Mouse (Mus musculus) gastrocnemius, postnatal 36 days (tissue): ENCODE results near the gene Krtap4-7. TPM values are rescaled to one million over a fixed set of nuclear protein-coding genes. Genes with fewer than 3 reads are reported as not detected.
"Not testable (repeated sequence)": the region's sequence is repeated elsewhere in the genome, so short reads cannot be mapped to it uniquely, and the experiment has no call there.

Source experiments
- DNase-seq, 2 experiments: peaks; one replicate each; pipeline ENCODE4 v3.0.0; 2022
- intact Hi-C: fragments of 180-260 bp; cut with DNase I; formaldehyde crosslinking; loops from one replicate; pipeline ENCODE4 v1.15.1; 2025
- total RNA-seq, 2 experiments: library from RNA; stranded (reverse); gene quantifications; 2 replicates each; pipeline ENCODE4 v1.2.3; 2021

Krtap4-7 gene
- total RNA-seq, 2 experiments from 2014 or later, result not detected

- no peak for DNase-seq
- intact Hi-C loops, result no loop called here
Measured at GRCm38 (mm10) chr11:99609126-99609525, 34.8 kb downstream of the Krtap4-7 start.

DNA sequence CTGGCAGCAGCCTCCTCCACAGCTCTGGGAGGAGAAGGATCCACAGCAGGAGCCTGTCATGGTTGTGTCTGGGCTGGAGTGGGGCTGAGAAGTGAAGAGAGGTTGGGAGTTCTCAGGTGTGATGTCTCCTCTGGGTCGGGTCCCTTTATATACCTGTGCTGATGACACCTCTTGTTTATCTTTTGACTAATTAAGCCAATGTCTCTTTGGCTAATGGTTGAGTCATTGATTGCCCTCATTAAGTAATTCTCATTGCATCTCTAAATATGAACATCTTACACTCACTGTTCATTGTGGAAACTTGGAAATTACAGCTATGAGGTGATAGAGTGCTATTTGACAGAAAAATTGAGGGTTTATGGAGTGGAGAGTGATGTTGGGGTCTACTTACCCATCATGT lies 40.7 kb downstream of the Krtap4-7 start, which contains the start of gene Gm11938:
Gene Gm11938 (minus strand): TSS at position 101 of the 400 bp plus-strand sequence.
- DNase-seq, intact Hi-C loops: not testable (repeated sequence)

- DNase-seq, intact Hi-C loops: not testable (repeated sequence)
Measured at GRCm38 (mm10) chr11:99597742-99598141, 46.1 kb downstream of the Krtap4-7 start, which contains the start of gene Krtap9-3. Gene Krtap9-3 (minus strand): TSS chr11:99598105.

Other genes starting within 250 kb of the Krtap4-7 start
- gene Krt12, start 221.8 kb downstream of the Krtap4-7 start, total RNA-seq, result not detected
- gene Krt20, start 205.9 kb downstream of the Krtap4-7 start, total RNA-seq, result under 1 TPM in 1 of 2 experiments, not detected in 1; 0.17 TPM
- gene Krt23, start 151.0 kb downstream of the Krtap4-7 start, total RNA-seq, result not detected
- not detected for gene Krt39, start 122.8 kb downstream of the Krtap4-7 start, total RNA-seq
- not detected for gene Krt40, start 100.9 kb downstream of the Krtap4-7 start, total RNA-seq
- not detected for gene Krtap3-3, start 93.2 kb downstream of the Krtap4-7 start, total RNA-seq
- gene Krtap3-2, start 87.2 kb downstream of the Krtap4-7 start, total RNA-seq, result not detected
- not detected for gene Gm11939, start 84.6 kb downstream of the Krtap4-7 start, total RNA-seq
- not detected for gene Krtap3-1, start 77.5 kb downstream of the Krtap4-7 start, total RNA-seq
- gene Krtap1-5, start 63.1 kb downstream of the Krtap4-7 start, total RNA-seq, result not detected
- not detected for gene Krtap1-4, start 60.4 kb downstream of the Krtap4-7 start, total RNA-seq
- not detected for gene Krtap1-3, start 52.8 kb downstream of the Krtap4-7 start, total RNA-seq
- not detected for gene Krtap9-3, start 46.0 kb downstream of the Krtap4-7 start, total RNA-seq
- gene Gm11938, start 40.8 kb downstream of the Krtap4-7 start, total RNA-seq, result not detected
- not detected for gene Gm11937, start 33.9 kb downstream of the Krtap4-7 start, total RNA-seq
- not detected for gene Krtap2-4, start 29.2 kb downstream of the Krtap4-7 start, total RNA-seq
- not detected for gene Gm11562, start 23.7 kb downstream of the Krtap4-7 start, total RNA-seq
- gene Krtap4-1, start 15.9 kb downstream of the Krtap4-7 start, total RNA-seq, result not detected
- gene Krtap4-2, start 9.0 kb downstream of the Krtap4-7 start, total RNA-seq, result not detected
- gene Gm11555, start 6.1 kb upstream of the Krtap4-7 start, total RNA-seq, result not detected
- gene Gm11563, start 14.9 kb upstream of the Krtap4-7 start, total RNA-seq, result not detected
- not detected for gene Krtap4-6, start 21.9 kb upstream of the Krtap4-7 start, total RNA-seq
- gene Gm14190, start 46.7 kb upstream of the Krtap4-7 start, total RNA-seq, result not detected
- not detected for gene Gm14180, start 90.2 kb upstream of the Krtap4-7 start, total RNA-seq
- not detected for gene Gm11595, start 128.8 kb upstream of the Krtap4-7 start, total RNA-seq
- gene Krtap4-8, start 136.6 kb upstream of the Krtap4-7 start, total RNA-seq, result not detected
- not detected for gene Krtap4-9, start 141.1 kb upstream of the Krtap4-7 start, total RNA-seq
- not detected for gene Gm11596, start 149.4 kb upstream of the Krtap4-7 start, total RNA-seq
- not detected for gene Gm11569, start 154.8 kb upstream of the Krtap4-7 start, total RNA-seq
- gene Gm11554, start 160.4 kb upstream of the Krtap4-7 start, total RNA-seq, result not detected
- not detected for gene Krtap4-13, start 165.8 kb upstream of the Krtap4-7 start, total RNA-seq
- gene Gm11564, start 171.6 kb upstream of the Krtap4-7 start, total RNA-seq, result not detected
- gene 2300003K06Rik, start 194.0 kb upstream of the Krtap4-7 start, total RNA-seq, result not detected
- gene Krtap4-16, start 207.5 kb upstream of the Krtap4-7 start, total RNA-seq, result not detected
- not detected for gene Gm11568, start 213.8 kb upstream of the Krtap4-7 start, total RNA-seq
- not detected for gene Gm11559, start 220.4 kb upstream of the Krtap4-7 start, total RNA-seq
- not detected for gene Krtap9-1, start 229.3 kb upstream of the Krtap4-7 start, total RNA-seq
- not detected for gene Gm11567, start 235.1 kb upstream of the Krtap4-7 start, total RNA-seq